Mouse (Mus musculus): Measurements from ENCODE around the gene Cd200r1. TPM values are rescaled to one million over a fixed set of nuclear protein-coding genes. Genes with fewer than 3 reads are reported as not detected.
"Not testable (repeated sequence)": the region's sequence is repeated elsewhere in the genome, so short reads cannot be mapped to it uniquely, and the experiment has no call there.

Cd200r1 gene
- polyA plus RNA-seq, 1 experiment from 2014 or later: 0.47 TPM

GRCm38 (mm10) chr16:44832286-44832685 is 66.8 kb downstream of the Cd200r1 start:
- Histone ChIP-seq H3K4me1 (no peaks in the 10 kb centered on the region), H3K9me3 (no peaks in the 10 kb centered on the region), H3K27me3 (ENCODE audit: poor library complexity, severe bottlenecking) (no peaks in the 10 kb centered on the region), H3K36me3 (replicated peaks) (no peaks in the 10 kb centered on the region), H3K27ac (no peak overlapping the region), H3K4me3 (no peak overlapping the region)
- 88% methylated on average over 3 of the region's 3 CpGs for WGBS
- DNase-seq (ENCODE audit: extremely low spot score, low spot score): no peak

GRCm38 (mm10) chr16:44833189-44833588 is 67.7 kb downstream of the Cd200r1 start:
- H3K4me1 ChIP-seq; H3K9me3 ChIP-seq; H3K27me3 ChIP-seq (ENCODE audit: poor library complexity, severe bottlenecking); DNase-seq (ENCODE audit: extremely low spot score, low spot score); H3K4me3 ChIP-seq; H3K27ac ChIP-seq; H3K36me3 ChIP-seq (replicated peaks): not testable (repeated sequence)
- 45% methylated on average over 2 of the region's 2 CpGs for WGBS

Other genes starting within 250 kb of the Cd200r1 start
- gene Boc, start 206.8 kb upstream of the Cd200r1 start, polyA plus RNA-seq (2016; fragmentation: Nextera tagmentation; extraction: Ambion mirVana): 25.9 TPM in 2 replicates
- gene Nepro, start 41.4 kb upstream of the Cd200r1 start, polyA plus RNA-seq (2016; fragmentation: Nextera tagmentation; extraction: Ambion mirVana): 15.4 and 17.1 TPM in 2 replicates
- 31.9 and 32.4 TPM in 2 replicates for gene Gtpbp8, start 19.4 kb upstream of the Cd200r1 start, polyA plus RNA-seq (2016; fragmentation: Nextera tagmentation; extraction: Ambion mirVana)
- gene Cd200r4, start 46.0 kb downstream of the Cd200r1 start, polyA plus RNA-seq (2016; fragmentation: Nextera tagmentation; extraction: Ambion mirVana): 0.14 TPM in 1 of 2 replicates, not detected in the other
- gene Cd200r2, start 101.4 kb downstream of the Cd200r1 start, polyA plus RNA-seq (2016; fragmentation: Nextera tagmentation; extraction: Ambion mirVana): not detected in 2 replicates
- not detected in 2 replicates for gene Cd200r3, start 177.9 kb downstream of the Cd200r1 start, polyA plus RNA-seq (2016; fragmentation: Nextera tagmentation; extraction: Ambion mirVana)